Mouse (Mus musculus) mouse trophoblast stem cell (cell line): ENCODE data around the gene Stard13.

Experiments used
- in situ Hi-C, 2 experiments: fragments of 300-500 bp; cut with MseI, MboI; formaldehyde crosslinking; loops; 2 replicates in 1 of 2; 3 replicates in 1 of 2; pipeline ENCODE4 v1.15.1; 2025

Gene Stard13

DNA sequence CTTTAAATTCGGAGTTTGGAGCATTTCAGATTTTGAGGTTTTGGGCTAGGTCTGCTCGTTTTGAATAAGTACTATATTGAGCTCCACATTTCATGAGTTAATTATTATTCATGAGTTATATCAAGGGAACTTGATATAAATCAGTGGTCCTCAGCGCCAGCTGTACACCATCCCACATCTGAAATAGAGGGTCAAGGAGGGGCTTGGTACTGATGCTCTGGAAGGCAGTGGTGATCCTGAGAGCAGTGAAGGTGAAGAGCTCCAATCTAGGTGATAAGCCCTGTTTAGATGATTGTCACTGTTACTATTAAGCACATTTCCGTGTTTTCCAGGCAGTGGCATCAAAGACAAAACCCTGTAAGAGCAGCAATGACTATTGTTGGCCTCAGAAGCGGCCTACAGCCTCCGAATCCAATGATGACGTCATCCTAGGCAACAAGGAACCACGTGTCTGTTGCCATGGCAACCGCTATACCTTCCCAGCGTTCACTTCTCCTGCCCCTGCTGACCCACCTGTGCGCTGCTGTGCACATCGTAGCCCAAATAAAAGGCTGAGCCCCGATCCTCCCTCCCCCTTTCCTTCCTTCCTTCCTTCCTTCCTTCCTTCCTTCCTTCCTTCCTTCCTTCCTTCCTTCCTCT lies 5.2 kb downstream of the Stard13 start:
- in situ Hi-C loops = no loop called here

DNA sequence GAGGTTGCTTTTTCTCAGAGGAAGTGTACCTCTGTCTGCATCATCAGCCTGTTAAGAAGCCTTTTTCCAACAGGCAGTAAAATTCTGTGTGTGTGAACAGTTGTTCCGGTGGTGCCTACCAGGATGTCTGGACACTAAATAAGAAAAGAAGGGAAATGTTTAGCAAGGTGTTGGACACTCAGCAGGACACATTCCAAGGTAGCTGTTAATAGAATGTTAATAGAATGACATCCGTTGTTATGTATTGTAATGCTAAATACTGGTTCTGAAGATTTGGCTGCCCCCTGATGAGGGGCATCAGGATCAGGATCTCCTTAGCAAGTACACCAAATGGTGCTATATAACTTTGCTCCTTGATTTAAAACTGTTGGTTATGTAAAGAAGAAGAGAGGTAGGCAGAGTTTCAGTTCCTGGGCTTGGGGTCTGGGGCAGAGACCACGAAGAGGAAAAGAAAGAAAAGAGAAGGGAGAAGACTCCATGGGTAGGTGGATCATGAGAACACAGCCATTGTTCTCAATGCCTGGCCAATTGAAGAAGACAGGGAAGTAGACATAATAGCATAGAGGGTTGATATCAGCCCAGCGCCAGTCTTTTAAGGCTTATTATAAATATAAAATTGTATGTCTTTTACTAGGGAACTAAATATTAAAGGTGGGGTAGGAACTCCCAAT lies 9.8 kb downstream of the Stard13 start:
- in situ Hi-C loops = no loop called here

- in situ Hi-C loops = no loop called here
Observed at GRCm38 (mm10) chr5:151222791-151223190, 10.8 kb downstream of the Stard13 start.

GRCm38 (mm10) chr5:151218689-151219115 lies 14.9 kb downstream of the Stard13 start:
- in situ Hi-C loops = no loop called here

- in situ Hi-C loops = no loop called here
Observed at GRCm38 (mm10) chr5:151213097-151213496, 20.5 kb downstream of the Stard13 start.

GRCm38 (mm10) chr5:151210869-151211268 lies 22.8 kb downstream of the Stard13 start:
- in situ Hi-C loops = no loop called here

GRCm38 (mm10) chr5:151210060-151210459 lies 23.6 kb downstream of the Stard13 start:
- in situ Hi-C loops = no loop called here

GRCm38 (mm10) chr5:151205017-151205416 lies 28.6 kb downstream of the Stard13 start:
- in situ Hi-C loops = no loop called here

DNA sequence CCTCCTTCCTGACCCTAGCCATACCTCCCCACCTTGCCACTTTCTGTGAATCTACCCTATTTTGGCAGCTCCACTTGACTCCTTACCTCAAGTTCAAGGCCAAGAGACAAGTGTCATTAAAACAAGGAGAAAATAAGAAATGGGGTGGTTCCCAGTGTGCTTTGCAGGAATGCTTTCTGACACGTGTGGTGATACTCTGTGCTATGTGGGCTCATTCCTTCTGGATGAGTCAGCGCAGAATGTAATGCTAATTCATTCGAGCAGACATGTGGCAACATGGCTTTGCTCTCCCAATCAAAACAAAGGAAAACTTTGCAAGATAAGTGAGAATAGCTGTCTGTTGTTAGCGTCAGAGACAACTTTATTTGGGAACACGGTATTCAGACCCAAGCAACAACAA lies 30.7 kb downstream of the Stard13 start:
- in situ Hi-C loops = no loop called here

- in situ Hi-C loops = no loop called here
Observed at GRCm38 (mm10) chr5:151201220-151201619, 32.4 kb downstream of the Stard13 start.

DNA sequence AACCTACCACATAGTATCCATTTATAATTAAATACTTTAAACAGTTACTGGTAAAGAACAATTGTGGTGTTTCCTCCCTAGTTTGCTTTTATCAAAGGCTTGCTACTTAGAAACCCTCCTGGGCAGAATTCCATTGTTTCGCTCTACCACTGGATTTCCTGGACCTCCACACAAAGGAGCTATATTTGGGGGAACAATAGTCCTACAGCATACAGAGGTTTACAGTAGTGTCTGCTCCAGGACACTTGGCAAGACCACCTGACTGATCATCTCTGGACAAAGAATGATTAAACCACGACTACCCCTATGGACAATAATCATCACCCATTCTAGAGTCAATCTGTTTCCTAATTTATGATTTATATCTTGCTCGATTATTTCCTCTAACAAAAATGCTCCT lies 34.4 kb downstream of the Stard13 start:
- in situ Hi-C loops = no loop called here

DNA sequence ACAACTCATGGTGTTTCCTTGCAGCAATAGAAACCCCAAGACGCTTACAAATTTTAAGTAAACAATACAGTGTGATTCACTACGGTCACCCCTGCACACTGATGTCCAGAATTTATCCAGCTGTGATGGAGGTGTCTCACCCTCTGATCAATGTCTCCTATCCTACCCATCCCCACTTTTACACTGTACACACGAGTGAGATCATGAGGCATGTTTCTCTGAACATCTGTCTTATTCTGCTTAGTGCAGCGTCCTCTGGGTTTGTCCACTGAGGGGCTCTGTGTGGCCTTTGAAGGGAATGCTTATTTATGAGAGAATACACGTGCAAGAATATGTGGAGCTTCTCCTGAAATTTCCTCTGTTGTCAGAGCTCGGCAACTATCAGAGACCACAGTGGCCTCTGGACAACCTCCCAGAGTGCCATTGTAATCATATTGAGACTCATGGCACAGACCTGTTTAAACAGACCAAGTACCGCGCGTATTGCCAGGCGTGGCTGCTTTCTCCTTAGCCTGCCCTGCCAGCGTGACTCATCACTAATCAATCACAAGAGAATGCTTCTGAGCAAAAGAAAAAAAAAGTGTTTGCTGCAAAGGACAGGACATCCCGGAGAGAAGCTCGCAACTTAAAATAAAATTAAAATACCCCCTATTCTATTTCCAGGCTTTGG lies 36.9 kb downstream of the Stard13 start:
- in situ Hi-C loops = no loop called here

DNA sequence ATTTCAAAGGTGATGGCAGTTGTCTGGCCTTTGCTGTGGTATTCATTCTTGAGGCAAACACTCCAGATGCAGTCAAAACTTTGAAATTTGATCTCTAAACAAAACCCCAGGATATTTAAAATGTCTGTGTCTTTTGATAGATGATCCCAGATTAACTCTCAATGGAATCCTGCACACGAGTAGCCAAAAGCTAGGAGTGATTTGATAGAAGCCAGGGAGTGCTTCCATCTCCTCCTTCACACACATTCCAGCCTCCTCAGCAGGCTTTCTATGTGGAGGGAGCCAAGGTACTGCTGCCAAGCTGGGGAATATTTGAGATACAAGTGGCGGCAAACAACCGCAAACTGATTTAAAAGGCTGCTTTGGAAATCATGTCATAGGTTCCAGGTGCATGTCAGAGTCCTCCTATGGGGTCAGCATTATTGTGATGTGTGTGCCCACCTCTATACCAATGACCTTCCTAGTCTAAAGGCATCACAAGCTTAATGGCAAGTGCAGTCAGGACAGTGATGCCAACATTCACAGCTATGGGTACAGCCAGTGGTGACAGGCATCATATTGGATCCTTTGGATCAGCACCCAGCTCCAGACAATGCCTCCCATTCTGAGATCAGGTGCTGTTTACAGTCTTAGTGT lies 39.6 kb downstream of the Stard13 start:
- in situ Hi-C loops = no loop called here

- in situ Hi-C loops = no loop called here
Observed at GRCm38 (mm10) chr5:151192266-151192665, 41.4 kb downstream of the Stard13 start.

GRCm38 (mm10) chr5:151190764-151191163 lies 42.9 kb downstream of the Stard13 start:
- in situ Hi-C loops = no loop called here

DNA sequence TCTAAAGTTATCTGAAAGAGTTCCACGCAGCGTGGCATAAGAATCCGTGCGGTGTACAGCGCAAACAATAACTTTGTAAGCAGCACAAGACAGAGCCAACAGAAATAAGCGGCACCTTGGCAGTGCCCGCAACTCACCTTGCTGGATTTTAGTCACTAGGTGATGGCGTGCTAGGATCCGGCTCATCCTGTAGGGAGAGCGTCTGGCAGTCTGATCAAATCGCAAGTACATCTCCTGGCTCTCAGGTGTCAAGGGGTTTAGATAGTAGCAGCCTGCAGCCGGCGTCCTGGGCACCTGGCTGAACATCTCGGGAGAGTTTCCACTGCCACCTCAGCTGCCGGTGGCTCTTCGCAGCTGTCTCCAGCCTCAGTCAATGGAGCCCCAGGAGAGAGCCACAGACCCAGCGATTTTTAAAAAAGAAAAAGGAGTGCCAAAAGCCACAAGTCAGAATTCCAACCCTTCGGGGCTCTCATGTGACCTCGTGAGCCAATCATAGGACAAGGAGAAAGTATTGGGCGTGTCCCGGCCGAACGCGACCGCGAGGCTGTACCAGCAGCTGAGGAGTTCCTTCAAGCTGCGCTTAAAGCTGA lies 43.8 kb downstream of the Stard13 start:
- in situ Hi-C loops = no loop called here

- in situ Hi-C loops = no loop called here
Observed at GRCm38 (mm10) chr5:151189321-151189720, 44.3 kb downstream of the Stard13 start.

DNA sequence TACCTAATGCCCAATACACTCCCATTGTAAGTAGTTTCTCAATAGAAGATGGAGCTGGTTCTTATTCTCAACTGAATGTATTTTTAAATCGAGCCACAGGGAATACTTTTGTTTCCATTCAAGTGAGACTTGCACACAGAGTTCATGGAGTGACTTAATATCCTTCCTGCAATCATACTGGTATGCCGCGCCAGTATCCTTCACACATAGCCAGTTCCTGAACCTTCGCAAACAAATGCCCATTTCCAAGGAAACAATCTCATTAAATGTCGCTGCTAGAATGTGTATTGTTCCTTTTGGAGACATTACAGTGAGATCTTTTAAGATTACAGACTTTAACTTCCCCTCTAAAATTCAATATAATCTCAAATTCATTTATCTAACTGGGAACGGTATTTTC lies 45.0 kb downstream of the Stard13 start:
- in situ Hi-C loops = no loop called here

- in situ Hi-C loops = no loop called here
Observed at GRCm38 (mm10) chr5:151187336-151187735, 46.3 kb downstream of the Stard13 start.

DNA sequence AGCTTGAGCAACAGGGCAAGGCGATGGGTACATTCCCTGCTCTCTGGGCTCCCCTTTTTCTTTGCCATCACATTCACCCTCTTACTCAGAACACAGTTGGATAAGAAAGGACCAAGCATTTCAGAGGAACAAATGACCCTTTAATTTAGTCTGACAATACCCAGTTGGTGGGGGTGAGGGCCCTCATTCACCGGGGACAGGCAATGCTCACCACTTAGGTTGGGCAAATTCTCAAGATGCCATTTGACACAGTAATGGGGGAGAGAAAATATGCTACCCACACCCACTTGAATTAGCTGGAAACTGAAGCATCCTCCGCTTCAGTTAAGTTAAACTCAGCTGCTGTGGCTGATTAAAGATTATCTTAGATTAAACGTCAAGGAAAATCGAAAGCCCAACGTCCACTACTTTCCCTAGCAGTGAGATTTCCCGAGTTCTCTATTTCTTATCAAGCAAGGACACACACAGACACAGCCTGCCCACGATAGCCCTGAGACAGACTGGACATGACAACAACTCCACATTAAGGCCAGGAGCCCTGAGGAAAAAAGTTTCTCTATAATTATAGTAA lies 48.3 kb downstream of the Stard13 start:
- in situ Hi-C loops = no loop called here

DNA sequence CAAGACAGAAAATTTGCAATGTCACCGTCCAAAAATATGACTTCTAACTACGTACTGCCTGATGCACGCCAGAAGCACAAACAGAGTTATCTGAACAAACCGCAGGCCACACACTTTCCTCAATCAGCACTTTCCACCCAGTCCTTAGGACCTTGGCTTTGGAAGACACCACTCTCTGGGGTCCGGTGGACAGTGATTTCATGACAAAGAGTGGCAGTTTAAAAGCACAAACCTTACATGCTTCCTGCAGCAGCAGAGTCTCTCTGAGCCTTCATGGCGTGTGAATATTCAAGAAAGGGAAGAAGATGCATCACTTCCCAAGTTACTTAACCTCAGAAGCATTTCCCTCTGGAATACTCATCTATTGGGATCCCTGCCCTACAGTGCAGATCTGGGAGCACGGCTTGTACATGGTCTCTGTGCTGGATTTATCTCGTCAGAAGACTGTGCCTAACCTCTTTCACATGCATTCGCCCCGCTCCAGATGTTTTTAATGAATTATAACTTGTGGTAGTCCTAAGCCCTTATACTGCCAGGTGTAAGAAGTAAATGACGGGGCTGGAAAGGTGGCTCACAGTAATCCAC lies 49.9 kb downstream of the Stard13 start:
- in situ Hi-C loops = no loop called here
